Mouse (Mus musculus) limb, embryonic 14.5 days (tissue): Measurements from ENCODE around the gene Tmem169. TPM values are rescaled to one million over a fixed set of nuclear protein-coding genes. Genes with fewer than 3 reads are reported as not detected.

Source experiments
- ATAC-seq: fragments of 200-750 bp; cut with Nextera tagmentation; 2 replicates; pipeline ENCODE4 v1.8.0; 2017; ENCODE audit warnings: low read depth, moderate number of reproducible peaks, moderate TSS enrichment; ENCODE audit not compliant: low FRiP score
- DNase-seq: peaks from one replicate; pipeline ENCODE4 v3.0.0-alpha.2; 2015; ENCODE audit warnings: low spot score
- H3K27ac ChIP-seq: fragments of 300-500 bp; sonication (generic); replicated peaks from 2 replicates; pipeline ENCODE4 v1.5.1; 2014; ENCODE audit warnings: low read depth, mild to moderate bottlenecking, low read length, moderate library complexity, mixed read lengths
- H3K27me3 ChIP-seq: fragments of 300-500 bp; sonication (generic); 2 replicates; pipeline ENCODE4 v1.6.1; 2014; ENCODE audit warnings: low read length, mixed read lengths; ENCODE audit not compliant: control insufficient read depth, insufficient read depth
- H3K36me3 ChIP-seq: fragments of 300-500 bp; sonication (generic); 2 replicates; pipeline ENCODE4 v1.6.1; 2014; ENCODE audit warnings: mild to moderate bottlenecking, low read length, moderate library complexity, mixed read lengths; ENCODE audit not compliant: control insufficient read depth, insufficient read depth
- H3K4me1 ChIP-seq: fragments of 300-500 bp; sonication (generic); 2 replicates; pipeline ENCODE4 v1.6.1; 2014; ENCODE audit warnings: antibody characterized with exemption, low read length, mixed read lengths; ENCODE audit not compliant: control insufficient read depth, insufficient read depth
- H3K4me2 ChIP-seq: fragments of 300-500 bp; sonication (generic); replicated peaks from 2 replicates; pipeline ENCODE4 v1.6.1; 2014; ENCODE audit warnings: low read depth, mild to moderate bottlenecking, low read length, moderate library complexity; ENCODE audit not compliant: severe bottlenecking
- H3K4me3 ChIP-seq: fragments of 300-500 bp; sonication (generic); replicated peaks from 2 replicates; pipeline ENCODE4 v1.5.1; 2014; ENCODE audit warnings: low read length
- H3K9ac ChIP-seq: fragments of 300-500 bp; sonication (generic); 2 replicates; pipeline ENCODE4 v1.6.1; 2014; ENCODE audit warnings: mild to moderate bottlenecking, low read depth, low read length, moderate library complexity; ENCODE audit not compliant: severe bottlenecking
- H3K9me3 ChIP-seq: fragments of 300-500 bp; sonication (generic); 2 replicates; pipeline ENCODE4 v1.6.1; 2016; ENCODE audit warnings: low read length; ENCODE audit not compliant: control insufficient read depth
- POLR2A ChIP-seq: fragments of 200-500 bp; IDR thresholded peaks from 2 replicates; pipeline ENCODE4 v1.8.0; 2012; ENCODE audit warnings: inconsistent platforms, mild to moderate bottlenecking, moderate library complexity, borderline replicate concordance; ENCODE audit not compliant: insufficient read depth, insufficient read length; ENCODE audit errors: extremely low read depth
- WGBS: fragments of 180-500 bp; shearing (Covaris S2); extraction: QIAGEN DNeasy Blood & Tissue Kit; methylation state at CpG from one replicate; pipeline ENCODE4 v1.1.7; 2014; 5-methylcytosine and 5-hydroxymethylcytosine counted together
- polyA plus RNA-seq, 2 experiments: library from polyadenylated mRNA; depleted of rRNA in 1 of 2; stranded (reverse) in 1 of 2; unstranded in 1 of 2; fragments of >200 nt; fragmentation: Nextera tagmentation in 1 of 2; extraction: Ambion mirVana in 1 of 2; gene quantifications; 2 replicates each; pipeline versions ENCODE4 v1.2.1 to v1.2.3; 2012 to 2014

The Tmem169 gene
- polyA plus RNA-seq, 2 experiments = 3.0 to 3.8 TPM

- Histone ChIP-seq H3K4me3 (no peak overlapping the region), H3K9me3 (no peaks in the 10 kb centered on the region), H3K4me1 (no peaks in the 10 kb centered on the region), H3K4me2 (no peak overlapping the region), H3K27ac (no peak overlapping the region), H3K9ac (no peak overlapping the region), H3K36me3 (peaks cover 58% of the 10 kb centered on the region), H3K27me3 (no peaks in the 10 kb centered on the region)
- DNase-seq (peak; percentile 18), ATAC-seq (no peak)
- TF ChIP-seq POLR2A = no peak
- 77% methylated on average over 5 of the region's 5 CpGs for WGBS
Measured at GRCm38 (mm10) chr1:72313399-72314039, 29.4 kb downstream of the Tmem169 start.

- WGBS = 80% methylated on average over 4 of the region's 4 CpGs
- Histone ChIP-seq H3K4me1 (no peaks in the 10 kb centered on the region), H3K36me3 (peaks cover 76% of the 10 kb centered on the region), H3K9me3 (no peaks in the 10 kb centered on the region), H3K4me3 (no peak overlapping the region), H3K9ac (no peak overlapping the region), H3K27me3 (no peaks in the 10 kb centered on the region), H3K4me2 (no peak overlapping the region), H3K27ac (no peak overlapping the region)
- DNase-seq = no peak
- no peak for TF ChIP-seq POLR2A
- ATAC-seq = no peak
Measured at GRCm38 (mm10) chr1:72315447-72315846, 31.3 kb downstream of the Tmem169 start.

GRCm38 (mm10) chr1:72316409-72316808 lies 32.2 kb downstream of the Tmem169 start:
- TF ChIP-seq POLR2A = no peak
- peaks cover 84% of the 10 kb centered on the region for H3K36me3 ChIP-seq

GRCm38 (mm10) chr1:72316901-72317300 lies 32.7 kb downstream of the Tmem169 start:
- Histone ChIP-seq H3K9me3 (no peaks in the 10 kb centered on the region), H3K9ac (no peak overlapping the region), H3K4me2 (no peak overlapping the region), H3K4me3 (no peak overlapping the region), H3K27ac (no peak overlapping the region), H3K4me1 (no peaks in the 10 kb centered on the region), H3K27me3 (no peaks in the 10 kb centered on the region), H3K36me3 (peaks cover 79% of the 10 kb centered on the region)
- 81% methylated on average over 7 of the region's 7 CpGs for WGBS
- no peak for TF ChIP-seq POLR2A
- no peak for DNase-seq
- no peak for ATAC-seq

More at GRCm38 (mm10) chr1:72316409-72316808, 32.2 kb downstream of the Tmem169 start:
- DNase-seq = no peak
- H3K4me3 ChIP-seq = no peak overlapping the region
- no peak overlapping the region for H3K9ac ChIP-seq
- no peaks in the 10 kb centered on the region for H3K9me3 ChIP-seq
- no peaks in the 10 kb centered on the region for H3K27me3 ChIP-seq
- 80% methylated on average over 8 of the region's 8 CpGs for WGBS
- ATAC-seq = no peak
- no peaks in the 10 kb centered on the region for H3K4me1 ChIP-seq
- H3K27ac ChIP-seq = no peak overlapping the region
- H3K4me2 ChIP-seq = no peak overlapping the region

GRCm38 (mm10) chr1:72320759-72321158 lies 36.6 kb downstream of the Tmem169 start:
- Histone ChIP-seq H3K36me3 (peaks cover 81% of the 10 kb centered on the region), H3K4me2 (no peak overlapping the region), H3K27me3 (no peaks in the 10 kb centered on the region), H3K9ac (no peak overlapping the region), H3K9me3 (no peaks in the 10 kb centered on the region), H3K4me1 (no peaks in the 10 kb centered on the region), H3K4me3 (no peak overlapping the region), H3K27ac (no peak overlapping the region)
- no peak for TF ChIP-seq POLR2A
- no peak for DNase-seq
- WGBS = 93% methylated on average over 5 of the region's 5 CpGs
- ATAC-seq = no peak
